Mouse (Mus musculus): ENCODE measurements around the gene Olfr484. TPM values are rescaled to one million over a fixed set of nuclear protein-coding genes. Genes with fewer than 3 reads are reported as not detected.
"Not testable (repeated sequence)": the region's sequence is repeated elsewhere in the genome, so short reads cannot be mapped to it uniquely, and the experiment has no call there.

Gene Olfr484
- not detected in 2 replicates for polyA plus RNA-seq (2016; fragmentation: Nextera tagmentation; extraction: Ambion mirVana)

GRCm38 (mm10) chr7:108127349-108127748, at the start of gene Olfr484:
Gene Olfr484, minus strand, starts transcription at chr7:108127449.
- no peak for DNase-seq (ENCODE audit: low spot score)
- no peaks in the 10 kb centered on the region for H3K9me3 ChIP-seq
- H3K36me3 ChIP-seq = no peaks in the 10 kb centered on the region
- H3K4me3 ChIP-seq = no peak within 1 kb of the TSS
- H3K27ac ChIP-seq = no peak within 1 kb of the TSS
- H3K4me1 ChIP-seq (replicated peaks) = no peaks in the 10 kb centered on the region
- H3K27me3 ChIP-seq (ENCODE audit: insufficient read depth, poor library complexity, severe bottlenecking) = no peaks in the 10 kb centered on the region

GRCm38 (mm10) chr7:108172642-108173041, 45.4 kb upstream of the Olfr484 start, which contains the start of gene Olfr486:
Gene Olfr486, minus strand, starts transcription at chr7:108172742.
- not testable (repeated sequence) for H3K27ac ChIP-seq; H3K4me3 ChIP-seq; H3K9me3 ChIP-seq; H3K36me3 ChIP-seq; H3K4me1 ChIP-seq (replicated peaks); H3K27me3 ChIP-seq (ENCODE audit: insufficient read depth, poor library complexity, severe bottlenecking); DNase-seq (ENCODE audit: low spot score)
- 88% methylated on average over 1 of the region's 1 CpGs for WGBS

DNA sequence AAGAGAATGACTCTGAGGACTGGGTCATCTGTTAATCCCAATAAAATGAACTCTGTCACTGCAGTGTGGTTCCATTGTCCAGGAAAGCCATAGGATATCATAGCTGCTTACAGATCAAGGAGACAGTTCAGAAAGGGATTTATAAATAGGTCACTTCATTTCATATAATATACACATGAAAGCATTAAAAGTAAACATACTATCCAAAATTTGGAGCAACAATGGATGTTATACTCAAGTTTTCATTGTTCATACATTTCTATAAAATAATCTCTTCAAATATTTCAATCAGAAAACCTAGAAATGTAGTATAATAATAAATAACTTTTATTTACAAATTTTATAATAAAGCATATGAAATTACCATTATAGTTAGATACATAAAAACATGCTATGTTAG, 32.5 kb upstream of the Olfr484 start, which contains the start of gene Olfr485:
Gene Olfr485, minus strand, starts transcription at position 101 of the 400 bp plus-strand sequence.
- Histone ChIP-seq H3K36me3 (no peaks in the 10 kb centered on the region), H3K9me3 (no peaks in the 10 kb centered on the region), H3K27me3 (ENCODE audit: insufficient read depth, poor library complexity, severe bottlenecking) (no peaks in the 10 kb centered on the region), H3K4me3 (no peak within 1 kb of the TSS), H3K27ac (no peak within 1 kb of the TSS), H3K4me1 (replicated peaks) (no peaks in the 10 kb centered on the region)
- DNase-seq (ENCODE audit: low spot score) = no peak

GRCm38 (mm10) chr7:108121416-108121815, 5.8 kb downstream of the Olfr484 start:
- no peaks in the 10 kb centered on the region for H3K4me1 ChIP-seq (replicated peaks)
- no peak for DNase-seq (ENCODE audit: low spot score)
- no peaks in the 10 kb centered on the region for H3K27me3 ChIP-seq (ENCODE audit: insufficient read depth, poor library complexity, severe bottlenecking)
- no peaks in the 10 kb centered on the region for H3K9me3 ChIP-seq
- 69% methylated on average over 1 of the region's 1 CpGs for WGBS
- H3K27ac ChIP-seq = no peak overlapping the region
- H3K36me3 ChIP-seq = no peaks in the 10 kb centered on the region
- no peak overlapping the region for H3K4me3 ChIP-seq

GRCm38 (mm10) chr7:108120681-108121080, 6.6 kb downstream of the Olfr484 start:
- Histone ChIP-seq H3K36me3 (no peaks in the 10 kb centered on the region), H3K9me3 (no peaks in the 10 kb centered on the region), H3K4me3 (no peak overlapping the region), H3K27me3 (ENCODE audit: insufficient read depth, poor library complexity, severe bottlenecking) (no peaks in the 10 kb centered on the region), H3K27ac (no peak overlapping the region), H3K4me1 (replicated peaks) (no peaks in the 10 kb centered on the region)
- no peak for DNase-seq (ENCODE audit: low spot score)
- 16% methylated on average over 1 of the region's 1 CpGs for WGBS

DNA sequence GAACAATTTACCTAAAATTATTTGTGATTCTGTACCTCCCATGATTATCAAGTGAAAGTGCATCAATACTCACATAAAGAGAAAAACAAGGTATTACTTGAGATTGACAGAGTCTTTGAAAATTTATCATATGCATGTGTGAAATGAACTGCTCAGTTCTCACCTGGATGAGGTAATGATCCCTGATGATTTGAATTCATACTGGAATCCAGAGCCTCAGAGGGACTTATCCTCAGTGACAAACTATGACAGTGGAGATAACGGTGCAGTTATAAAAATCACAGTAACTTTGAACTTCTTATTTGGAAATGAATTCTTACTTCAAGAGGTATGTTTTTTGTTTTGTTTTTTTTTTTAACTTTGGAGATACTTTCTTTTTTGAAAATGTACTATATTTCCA, 26.7 kb downstream of the Olfr484 start, which contains the start of gene Olfr483:
Gene Olfr483, plus strand, starts transcription at position 301 of the 400 bp plus-strand sequence.
- no peaks in the 10 kb centered on the region for H3K9me3 ChIP-seq
- H3K27ac ChIP-seq = no peak within 1 kb of the TSS
- no peak within 1 kb of the TSS for H3K4me3 ChIP-seq
- no peak for DNase-seq (ENCODE audit: low spot score)
- no peaks in the 10 kb centered on the region for H3K4me1 ChIP-seq (replicated peaks)
- H3K36me3 ChIP-seq = no peaks in the 10 kb centered on the region
- no peaks in the 10 kb centered on the region for H3K27me3 ChIP-seq (ENCODE audit: insufficient read depth, poor library complexity, severe bottlenecking)
- 95% methylated on average over 1 of the region's 1 CpGs for WGBS

GRCm38 (mm10) chr7:108097486-108097885, 29.8 kb downstream of the Olfr484 start, which contains the start of gene Olfr482:
Gene Olfr482, minus strand, starts transcription at chr7:108097586.
- Histone ChIP-seq H3K4me1 (replicated peaks) (no peaks in the 10 kb centered on the region), H3K4me3 (no peak within 1 kb of the TSS), H3K27me3 (ENCODE audit: insufficient read depth, poor library complexity, severe bottlenecking) (no peaks in the 10 kb centered on the region), H3K36me3 (no peaks in the 10 kb centered on the region), H3K27ac (no peak within 1 kb of the TSS), H3K9me3 (no peaks in the 10 kb centered on the region)
- WGBS = 87% methylated on average over 1 of the region's 1 CpGs
- DNase-seq (ENCODE audit: low spot score) = no peak

DNA sequence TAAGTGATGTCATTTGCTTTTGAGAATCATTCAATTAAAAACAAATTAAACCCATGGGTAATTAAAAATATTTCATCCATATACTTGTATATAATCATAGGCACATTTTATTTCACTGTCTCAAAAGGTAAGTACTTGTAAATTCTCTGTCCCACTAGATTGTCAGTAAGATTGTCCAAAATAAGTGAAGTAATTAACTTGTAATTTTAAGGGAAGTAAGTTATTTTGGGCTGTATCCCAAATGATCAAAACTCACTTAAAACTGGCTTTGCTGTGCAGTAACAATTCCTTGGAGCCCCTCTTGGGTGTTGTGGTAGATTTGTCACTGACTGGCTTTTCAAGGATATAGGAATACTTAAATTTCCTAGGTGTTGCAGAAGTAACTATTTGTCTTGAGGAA, 47.7 kb downstream of the Olfr484 start, which contains the start of gene Olfr481:
Gene Olfr481, plus strand, starts transcription at position 301 of the 400 bp plus-strand sequence.
- DNase-seq (ENCODE audit: low spot score) = no peak
- H3K27me3 ChIP-seq (ENCODE audit: insufficient read depth, poor library complexity, severe bottlenecking) = no peaks in the 10 kb centered on the region
- no peaks in the 10 kb centered on the region for H3K4me1 ChIP-seq (replicated peaks)
- no peaks in the 10 kb centered on the region for H3K36me3 ChIP-seq
- H3K27ac ChIP-seq = no peak within 1 kb of the TSS
- H3K4me3 ChIP-seq = no peak within 1 kb of the TSS
- no peaks in the 10 kb centered on the region for H3K9me3 ChIP-seq

Other genes starting within 250 kb of the Olfr484 start
- gene Olfr472, start 229.5 kb downstream of the Olfr484 start, polyA plus RNA-seq (2016; fragmentation: Nextera tagmentation; extraction: Ambion mirVana) = not detected in 2 replicates
- gene Olfr473, start 197.0 kb downstream of the Olfr484 start, polyA plus RNA-seq (2016; fragmentation: Nextera tagmentation; extraction: Ambion mirVana) = not detected in 2 replicates
- gene Olfr474, start 172.8 kb downstream of the Olfr484 start, polyA plus RNA-seq (2016; fragmentation: Nextera tagmentation; extraction: Ambion mirVana) = not detected in 2 replicates
- not detected in 2 replicates for gene Olfr476, start 162.6 kb downstream of the Olfr484 start, polyA plus RNA-seq (2016; fragmentation: Nextera tagmentation; extraction: Ambion mirVana)
- gene Olfr477, start 140.8 kb downstream of the Olfr484 start, polyA plus RNA-seq (2016; fragmentation: Nextera tagmentation; extraction: Ambion mirVana) = not detected in 2 replicates
- gene Olfr478, start 93.5 kb downstream of the Olfr484 start, polyA plus RNA-seq (2016; fragmentation: Nextera tagmentation; extraction: Ambion mirVana) = not detected in 2 replicates
- not detected in 2 replicates for gene Olfr479, start 76.8 kb downstream of the Olfr484 start, polyA plus RNA-seq (2016; fragmentation: Nextera tagmentation; extraction: Ambion mirVana)
- gene Olfr480, start 60.1 kb downstream of the Olfr484 start, polyA plus RNA-seq (2016; fragmentation: Nextera tagmentation; extraction: Ambion mirVana) = not detected in 2 replicates
- gene Olfr481, start 47.6 kb downstream of the Olfr484 start, polyA plus RNA-seq (2016; fragmentation: Nextera tagmentation; extraction: Ambion mirVana) = not detected in 2 replicates
- 0.07 and 0.12 TPM in 2 replicates for gene Olfr482, start 29.9 kb downstream of the Olfr484 start, polyA plus RNA-seq (2016; fragmentation: Nextera tagmentation; extraction: Ambion mirVana)
- not detected in 2 replicates for gene Olfr483, start 26.6 kb downstream of the Olfr484 start, polyA plus RNA-seq (2016; fragmentation: Nextera tagmentation; extraction: Ambion mirVana)
- not detected in 2 replicates for gene Olfr485, start 32.4 kb upstream of the Olfr484 start, polyA plus RNA-seq (2016; fragmentation: Nextera tagmentation; extraction: Ambion mirVana)
- not detected in 2 replicates for gene Olfr486, start 45.3 kb upstream of the Olfr484 start, polyA plus RNA-seq (2016; fragmentation: Nextera tagmentation; extraction: Ambion mirVana)
- gene Olfr487, start 87.2 kb upstream of the Olfr484 start, polyA plus RNA-seq (2016; fragmentation: Nextera tagmentation; extraction: Ambion mirVana) = not detected in 2 replicates
- not detected in 2 replicates for gene Olfr488, start 130.9 kb upstream of the Olfr484 start, polyA plus RNA-seq (2016; fragmentation: Nextera tagmentation; extraction: Ambion mirVana)
- gene Olfr490, start 161.5 kb upstream of the Olfr484 start, polyA plus RNA-seq (2016; fragmentation: Nextera tagmentation; extraction: Ambion mirVana) = not detected in 2 replicates
- not detected in 2 replicates for gene Olfr491, start 186.0 kb upstream of the Olfr484 start, polyA plus RNA-seq (2016; fragmentation: Nextera tagmentation; extraction: Ambion mirVana)
- gene Olfr492, start 196.2 kb upstream of the Olfr484 start, polyA plus RNA-seq (2016; fragmentation: Nextera tagmentation; extraction: Ambion mirVana) = not detected in 2 replicates
- gene Olfr493, start 219.5 kb upstream of the Olfr484 start, polyA plus RNA-seq (2016; fragmentation: Nextera tagmentation; extraction: Ambion mirVana) = not detected in 2 replicates
- gene Olfr494, start 237.9 kb upstream of the Olfr484 start, polyA plus RNA-seq (2016; fragmentation: Nextera tagmentation; extraction: Ambion mirVana) = not detected in 2 replicates

Measured in hindbrain, embryonic 10.5 days (tissue).